Mouse (Mus musculus): ENCODE measurements at regions not wholly inside any gene's neighbourhood (a gene's known extent, or its start where the extent isn't known, plus 50 kb on each side); places are given as distances from the start of the nearest gene placed in this dataset.

- H3K36me3 ChIP-seq (ENCODE audit: control insufficient read depth, insufficient read depth, low read length, poor library complexity, severe bottlenecking), result no peaks in the 10 kb centered on the region
- no peak overlapping the region for H3K27ac ChIP-seq (ENCODE audit: insufficient read depth, low read length)
- H3K27me3 ChIP-seq (ENCODE audit: control insufficient read depth, insufficient read depth, low read length, poor library complexity, severe bottlenecking), result no peaks in the 10 kb centered on the region
- H3K4me1 ChIP-seq (ENCODE audit: control insufficient read depth, insufficient read depth, low read length), result no peaks in the 10 kb centered on the region
- no peak overlapping the region for H3K4me3 ChIP-seq (ENCODE audit: low read depth, low read length)
- no peak for TF ChIP-seq CTCF (IDR thresholded peaks at IDR 0.05; ENCODE audit: low read depth, low read length)
- TF ChIP-seq POLR2A (IDR thresholded peaks at IDR 0.05; ENCODE audit: insufficient read depth, low read length), result no peak
- H3K9ac ChIP-seq (ENCODE audit: low read depth, poor library complexity, severe bottlenecking), result no peak overlapping the region
- no peaks in the 10 kb centered on the region for H3K9me3 ChIP-seq (replicated peaks; ENCODE audit: control insufficient read depth, insufficient read depth, low read length, poor library complexity, severe bottlenecking)
Measured at GRCm38 (mm10) chr15:92840035-92840434, 434.9 kb downstream of the Gxylt1 start.

GRCm38 (mm10) chr15:92839611-92840010, 435.4 kb downstream of the Gxylt1 start:
- Histone ChIP-seq H3K4me1 (ENCODE audit: control insufficient read depth, insufficient read depth, low read length) (no peaks in the 10 kb centered on the region), H3K27ac (ENCODE audit: insufficient read depth, low read length) (no peak overlapping the region), H3K36me3 (ENCODE audit: control insufficient read depth, insufficient read depth, low read length, poor library complexity, severe bottlenecking) (no peaks in the 10 kb centered on the region), H3K9me3 (replicated peaks; ENCODE audit: control insufficient read depth, insufficient read depth, low read length, poor library complexity, severe bottlenecking) (no peaks in the 10 kb centered on the region), H3K27me3 (ENCODE audit: control insufficient read depth, insufficient read depth, low read length, poor library complexity, severe bottlenecking) (no peaks in the 10 kb centered on the region), H3K4me3 (ENCODE audit: low read depth, low read length) (no peak overlapping the region), H3K9ac (ENCODE audit: low read depth, poor library complexity, severe bottlenecking) (no peak overlapping the region)
- no peak for TF ChIP-seq CTCF (IDR thresholded peaks at IDR 0.05; ENCODE audit: low read depth, low read length)
- no peak for TF ChIP-seq POLR2A (IDR thresholded peaks at IDR 0.05; ENCODE audit: insufficient read depth, low read length)
- no peak for TF ChIP-seq EP300 (IDR thresholded peaks at IDR 0.05; ENCODE audit: insufficient read depth, low read depth, low read length)

GRCm38 (mm10) chr15:92826136-92826535, 429.5 kb downstream of the Pdzrn4 start:
- Histone ChIP-seq H3K9me3 (replicated peaks; ENCODE audit: control insufficient read depth, insufficient read depth, low read length, poor library complexity, severe bottlenecking) (no peaks in the 10 kb centered on the region), H3K36me3 (ENCODE audit: control insufficient read depth, insufficient read depth, low read length, poor library complexity, severe bottlenecking) (no peaks in the 10 kb centered on the region), H3K4me1 (ENCODE audit: control insufficient read depth, insufficient read depth, low read length) (no peaks in the 10 kb centered on the region), H3K27me3 (ENCODE audit: control insufficient read depth, insufficient read depth, low read length, poor library complexity, severe bottlenecking) (no peaks in the 10 kb centered on the region), H3K27ac (ENCODE audit: insufficient read depth, low read length) (no peak overlapping the region), H3K4me3 (ENCODE audit: low read depth, low read length) (no peak overlapping the region), H3K9ac (ENCODE audit: low read depth, poor library complexity, severe bottlenecking) (no peak overlapping the region)
- no peak for TF ChIP-seq POLR2A (IDR thresholded peaks at IDR 0.05; ENCODE audit: insufficient read depth, low read length)
- TF ChIP-seq EP300 (IDR thresholded peaks at IDR 0.05; ENCODE audit: insufficient read depth, low read depth, low read length), result no peak
- no peak for TF ChIP-seq CTCF (IDR thresholded peaks at IDR 0.05; ENCODE audit: low read depth, low read length)
